Mouse (Mus musculus): ENCODE results near the gene Kcnd3.

The Kcnd3 gene

DNA sequence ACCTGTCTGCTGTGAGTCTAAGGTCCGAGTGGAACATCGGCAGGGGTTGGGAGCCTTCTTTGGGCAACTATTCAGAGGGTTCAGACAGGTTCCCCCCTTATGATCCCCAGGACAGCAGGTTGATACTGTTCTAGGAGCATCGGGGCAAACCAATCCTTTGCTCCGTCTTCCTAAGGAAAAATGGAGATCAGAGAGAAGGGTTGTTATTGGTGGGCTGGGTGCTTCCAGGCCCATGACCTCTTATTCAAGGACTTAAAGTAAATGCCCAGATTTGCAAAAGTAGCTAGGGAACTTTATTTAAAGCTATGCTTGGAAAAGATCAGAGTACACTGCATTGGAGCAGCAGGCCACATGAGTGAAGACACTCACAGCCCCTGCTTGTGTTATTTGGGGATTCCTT is 69.5 kb downstream of the Kcnd3 start:
- in situ Hi-C loops (cut with MseI, MboI): no loop called here

DNA sequence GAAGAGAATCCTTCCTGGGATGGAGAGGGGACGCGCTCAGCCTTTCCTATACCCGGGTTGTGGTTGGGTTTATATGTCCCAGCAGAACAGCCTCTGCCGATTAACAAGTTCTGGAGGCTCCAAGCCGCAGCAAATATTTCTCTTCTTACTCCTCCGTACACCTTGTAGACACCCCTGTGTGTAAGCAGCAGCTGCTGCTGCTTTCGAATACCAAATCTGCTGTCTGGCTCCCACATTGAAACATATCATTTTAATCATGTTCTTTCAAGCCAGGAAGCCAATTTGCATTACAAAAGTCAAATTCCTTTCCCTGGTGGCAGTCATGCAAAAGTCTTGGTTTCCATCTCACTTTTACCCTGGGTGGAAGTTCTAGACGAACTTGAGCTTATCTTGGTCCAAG is 76.7 kb downstream of the Kcnd3 start:
- in situ Hi-C loops (cut with MseI, MboI): no loop called here

DNA sequence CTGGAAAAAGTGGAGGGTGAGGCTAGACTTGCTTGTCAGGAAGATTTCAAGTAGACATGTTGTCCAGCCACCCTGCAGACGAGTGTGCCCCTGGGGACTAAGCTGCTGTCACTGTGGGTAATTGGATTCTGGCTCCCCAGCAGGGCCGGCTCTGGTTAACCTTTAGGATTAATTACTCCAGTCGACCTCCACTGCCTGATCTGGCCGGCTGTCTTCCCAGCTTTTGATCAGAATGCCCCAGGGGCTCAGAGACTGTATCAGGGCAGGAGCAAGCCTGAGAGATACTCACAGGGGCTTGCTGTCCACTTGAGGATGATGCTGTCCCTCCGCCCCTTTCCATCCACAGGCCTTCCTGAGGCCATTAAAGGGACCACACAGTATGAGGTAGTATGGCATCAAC is 77.6 kb downstream of the Kcnd3 start:
- in situ Hi-C loops (cut with MseI, MboI): no loop called here

DNA sequence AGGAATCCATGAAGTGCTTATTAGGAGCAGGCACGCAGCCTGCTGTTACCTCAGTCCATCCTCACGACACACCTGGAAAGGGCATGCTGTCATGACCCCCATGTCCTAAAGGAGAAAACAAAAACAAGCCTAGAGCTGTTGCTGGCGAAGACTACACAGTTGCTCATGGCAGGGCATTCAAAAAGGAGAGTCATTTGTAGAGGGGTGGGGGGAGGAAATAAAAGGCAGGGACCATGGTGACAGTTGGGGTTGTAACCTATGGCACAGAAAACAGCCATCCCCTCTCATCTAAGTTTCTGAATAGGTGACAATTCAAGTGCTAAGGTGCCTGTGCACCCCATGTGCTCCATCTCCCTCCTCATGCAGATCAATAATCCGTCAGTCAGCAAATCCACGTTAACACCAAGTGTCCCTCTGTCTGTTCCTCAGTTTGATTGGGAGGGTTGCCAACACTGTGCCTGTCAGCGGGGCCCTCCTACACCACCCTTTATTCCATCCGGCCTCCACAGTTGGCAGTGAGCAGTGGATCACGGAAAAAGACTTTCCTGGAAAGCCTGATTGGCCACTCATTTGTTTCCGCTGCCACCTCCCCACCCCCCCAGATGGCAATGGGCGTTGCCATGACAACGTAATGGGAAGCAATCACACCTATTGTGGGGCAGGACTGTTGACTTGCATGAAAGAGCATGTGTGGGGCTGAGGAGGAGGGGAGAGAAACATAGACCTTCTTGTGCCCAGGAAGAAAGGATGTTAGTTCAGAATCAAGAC is 78.4 kb downstream of the Kcnd3 start:
- in situ Hi-C loops (cut with MseI, MboI): no loop called here

DNA sequence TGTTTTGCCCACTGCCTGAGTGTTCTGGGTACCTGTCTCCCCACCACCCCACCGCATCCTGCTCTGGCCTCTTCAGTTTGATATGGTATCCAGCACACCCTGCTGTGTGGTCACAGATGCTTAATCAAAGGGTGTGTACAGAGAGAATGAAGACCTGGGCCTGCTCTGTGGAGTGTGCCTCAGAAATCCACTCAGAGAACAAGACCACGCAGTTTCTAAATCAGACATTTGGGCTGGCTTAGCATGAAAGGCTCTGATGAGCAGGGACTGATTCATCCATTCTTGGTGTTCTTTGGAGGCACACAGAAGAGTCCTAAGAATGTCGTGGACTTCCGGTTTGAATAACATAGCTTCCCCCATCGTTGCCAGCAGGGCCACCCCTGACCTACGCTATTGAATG is 86.3 kb downstream of the Kcnd3 start:
- in situ Hi-C loops (cut with MseI, MboI): no loop called here

DNA sequence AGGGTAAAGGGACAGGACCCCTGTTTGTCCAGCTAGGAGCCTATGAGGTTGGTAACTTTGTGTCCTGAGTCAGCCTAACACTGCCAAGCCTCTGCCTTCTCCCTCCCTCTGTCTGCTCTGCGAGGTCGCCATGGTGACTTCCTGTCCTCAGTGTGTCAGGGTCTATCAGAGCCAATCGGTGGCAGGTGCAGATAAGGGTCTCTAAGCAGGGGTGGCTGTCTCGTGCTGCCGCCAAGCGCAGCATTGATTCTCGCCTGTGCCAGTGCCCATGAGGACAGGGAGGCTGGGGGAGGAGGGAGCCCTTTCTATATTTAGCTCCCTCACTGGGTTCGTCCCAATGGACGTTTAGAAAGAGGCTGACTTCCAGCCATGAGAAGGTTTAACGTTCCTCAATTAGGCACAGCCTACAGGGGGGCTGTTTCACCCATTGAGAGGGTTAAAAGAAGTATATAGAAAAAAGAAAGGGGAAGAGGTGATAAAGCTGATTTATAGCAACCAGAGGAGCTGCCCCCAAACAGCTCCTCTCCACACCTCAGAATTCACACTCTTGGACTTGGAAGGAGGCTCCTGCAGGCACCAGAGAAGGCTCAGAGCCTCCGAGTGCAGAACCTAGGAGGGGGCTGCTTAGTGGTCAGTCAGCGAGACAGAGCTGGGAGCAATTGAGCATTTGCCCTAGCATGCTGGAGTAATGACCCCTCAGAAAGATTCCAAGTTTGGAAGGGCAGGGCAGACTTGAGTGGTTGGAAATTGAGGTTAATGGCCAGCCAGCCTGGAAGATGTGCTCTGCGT is 86.9 kb downstream of the Kcnd3 start:
- in situ Hi-C loops (cut with MseI, MboI): no loop called here

DNA sequence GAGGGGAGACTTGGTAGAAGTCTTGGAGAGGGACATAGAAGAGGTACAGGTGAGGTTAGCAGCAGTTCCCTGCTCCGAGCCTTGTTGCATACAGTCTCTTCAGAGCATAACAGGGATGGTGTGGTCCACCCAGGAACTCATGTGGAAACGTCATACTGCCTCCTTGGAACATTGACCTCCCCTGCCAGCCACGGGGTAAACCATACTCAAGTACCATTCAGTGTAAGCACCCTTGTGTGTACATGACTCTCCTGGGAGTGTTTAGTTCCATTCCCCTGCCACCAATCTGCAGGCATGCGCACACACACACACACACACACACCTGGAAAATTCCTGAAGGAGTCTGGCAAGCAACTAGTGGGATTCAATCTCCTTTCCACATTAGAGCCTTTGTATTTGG is 90.6 kb downstream of the Kcnd3 start:
- in situ Hi-C loops (cut with MseI, MboI): no loop called here

DNA sequence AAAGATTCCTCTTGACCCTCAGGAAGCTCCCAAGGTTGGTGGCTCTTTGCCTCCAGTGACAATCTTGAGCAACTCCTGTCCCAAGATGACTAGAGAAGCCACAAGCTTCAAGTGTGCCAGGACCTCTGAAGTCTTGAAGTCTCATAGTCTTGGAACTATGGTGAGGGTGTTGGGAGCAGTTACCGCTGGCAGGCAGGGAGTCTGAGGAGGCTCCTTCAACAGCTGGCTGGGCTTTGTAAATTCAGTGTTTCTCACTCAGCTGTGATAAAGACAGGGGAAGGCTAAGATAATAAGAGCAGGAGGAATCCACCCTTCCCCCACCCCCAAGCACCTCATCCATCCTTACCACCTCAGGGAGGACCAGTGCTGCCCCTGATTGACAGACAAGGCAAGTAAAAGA is 92.0 kb downstream of the Kcnd3 start:
- in situ Hi-C loops (cut with MseI, MboI): no loop called here

DNA sequence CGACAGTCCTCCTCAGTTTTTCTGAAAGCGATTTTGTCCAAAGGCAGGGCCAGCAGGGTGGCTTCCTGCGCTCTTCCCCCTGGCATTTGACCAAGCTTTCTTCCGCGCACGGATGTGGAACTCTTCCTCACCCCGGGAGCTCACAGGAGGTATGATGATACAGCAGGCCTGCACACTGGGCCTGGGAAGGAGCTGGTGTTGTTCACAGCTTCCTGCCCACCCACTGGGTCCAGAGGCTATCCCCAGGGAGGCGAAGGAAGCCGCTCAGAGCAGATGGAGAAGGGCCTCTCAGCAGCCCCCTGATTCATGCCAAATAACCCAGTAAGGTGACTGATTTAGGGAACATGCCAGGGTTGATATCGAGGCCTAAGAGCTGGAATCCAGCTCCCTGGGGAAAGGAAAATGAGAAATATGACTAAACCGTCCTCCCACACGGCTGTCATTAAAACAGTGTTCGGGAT is 94.5 kb downstream of the Kcnd3 start:
- in situ Hi-C loops (cut with MseI, MboI): no loop called here

DNA sequence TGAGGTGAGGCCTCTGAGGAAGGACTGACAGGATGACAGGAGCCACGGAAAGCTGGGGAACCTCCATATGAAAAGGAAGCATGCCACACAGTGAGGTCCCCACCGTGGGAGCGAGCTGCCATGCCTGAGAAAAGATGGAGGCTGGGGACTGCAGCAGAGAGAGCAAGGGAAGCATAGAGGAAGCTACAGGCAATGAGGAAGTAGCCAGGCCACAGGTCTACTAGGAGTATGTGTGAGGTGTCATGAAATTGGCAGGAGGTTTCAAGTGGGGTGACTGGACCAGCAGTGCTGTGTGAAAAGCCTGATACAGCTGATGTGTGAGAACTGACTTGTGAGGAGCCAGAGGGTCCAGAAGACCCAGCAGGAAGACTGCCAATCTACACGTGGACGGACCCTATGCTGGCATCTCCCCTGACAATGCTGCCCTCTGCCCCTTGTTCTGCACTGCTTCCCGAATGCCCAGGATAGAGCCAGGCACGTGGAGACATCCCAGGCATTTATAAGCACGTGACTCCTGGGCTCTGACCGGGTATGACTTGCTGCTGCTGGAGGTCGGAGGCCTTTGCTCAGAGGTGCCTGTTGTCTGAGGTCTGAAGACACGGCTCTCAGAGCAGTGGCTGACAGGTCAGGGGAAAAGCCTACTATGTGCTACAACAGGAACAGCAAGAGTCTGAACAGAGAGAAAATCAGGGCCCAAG is 96.1 kb downstream of the Kcnd3 start:
- in situ Hi-C loops (cut with MseI, MboI): no loop called here

DNA sequence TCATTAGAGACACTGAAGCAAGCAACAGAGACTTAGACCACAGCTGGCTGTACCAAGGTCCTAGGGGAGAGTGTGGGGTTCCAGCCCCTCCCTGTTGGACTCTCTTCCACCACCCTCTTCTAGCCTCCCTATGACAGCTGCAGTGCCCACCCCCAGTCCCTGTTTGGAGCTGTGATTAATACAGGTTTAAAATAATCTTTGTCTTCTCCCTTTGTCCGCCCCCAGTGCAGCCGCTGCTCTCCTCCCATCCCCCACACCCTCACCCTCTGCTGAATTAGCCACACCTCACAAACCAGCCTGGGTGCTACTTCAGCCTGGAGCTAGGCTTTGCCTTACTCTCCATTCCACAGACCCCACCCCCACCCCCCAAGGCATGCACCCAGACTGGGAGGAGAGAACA is 107.3 kb downstream of the Kcnd3 start:
- in situ Hi-C loops (cut with MseI, MboI): no loop called here

DNA sequence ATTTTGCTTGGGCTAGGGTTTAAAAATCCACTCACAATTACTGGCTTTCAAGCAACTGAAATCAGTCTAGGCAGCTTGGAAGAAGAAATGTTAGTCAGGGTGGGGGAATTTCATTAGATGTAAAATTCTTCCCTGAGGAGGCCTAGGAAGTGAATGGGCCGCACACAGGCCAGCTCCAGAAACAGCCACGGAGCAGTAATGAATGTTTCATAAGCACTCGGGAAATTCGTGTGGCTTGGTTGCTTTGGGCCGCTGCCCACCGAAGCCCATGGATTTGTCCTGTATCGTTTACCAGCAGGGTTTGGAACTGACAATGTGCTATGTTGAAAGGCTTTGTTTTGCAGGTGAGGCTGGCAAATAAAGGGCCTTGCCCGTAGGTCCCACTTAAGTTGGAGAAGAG is 114.8 kb downstream of the Kcnd3 start:
- in situ Hi-C loops (cut with MseI, MboI): no loop called here

DNA sequence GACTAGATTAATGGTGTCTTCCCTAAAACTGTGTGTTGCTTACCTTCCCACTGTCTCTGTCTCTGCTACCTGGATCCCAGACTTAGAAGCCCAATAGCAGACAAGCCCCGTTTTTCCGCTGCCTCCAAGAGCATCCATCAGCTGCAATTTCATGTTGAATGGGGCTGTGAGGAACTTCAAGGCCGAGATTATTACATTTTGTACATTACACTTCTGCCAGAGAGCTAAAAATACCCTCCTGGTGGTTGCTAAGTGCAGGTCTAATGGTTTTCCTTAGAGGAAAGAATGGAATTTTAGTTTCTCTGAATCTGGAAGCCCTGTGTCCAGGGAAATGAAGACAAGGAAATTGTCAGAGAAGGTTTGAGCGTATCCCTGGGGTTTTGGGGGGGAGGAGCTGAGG is 115.3 kb downstream of the Kcnd3 start:
- in situ Hi-C loops (cut with MseI, MboI): no loop called here

DNA sequence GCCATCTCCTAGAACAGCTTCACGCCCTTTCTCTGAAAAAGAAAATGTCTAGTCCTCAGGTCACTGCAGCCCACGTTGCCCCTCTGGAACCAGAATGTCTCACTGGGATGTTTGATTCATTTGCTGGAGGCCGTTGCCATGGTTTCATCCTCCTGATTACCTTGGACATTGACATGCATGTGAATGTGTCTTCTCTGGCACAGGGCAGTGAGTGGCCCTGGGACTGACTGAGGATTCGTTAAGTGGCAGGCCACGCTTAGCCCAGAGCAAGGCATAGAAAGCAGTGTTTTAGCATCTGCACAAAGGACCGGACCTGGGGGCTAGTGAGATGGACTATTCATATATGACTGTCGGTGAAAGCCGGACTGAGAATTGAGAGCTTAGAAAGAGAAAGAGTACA is 116.3 kb downstream of the Kcnd3 start:
- in situ Hi-C loops (cut with MseI, MboI): no loop called here

DNA sequence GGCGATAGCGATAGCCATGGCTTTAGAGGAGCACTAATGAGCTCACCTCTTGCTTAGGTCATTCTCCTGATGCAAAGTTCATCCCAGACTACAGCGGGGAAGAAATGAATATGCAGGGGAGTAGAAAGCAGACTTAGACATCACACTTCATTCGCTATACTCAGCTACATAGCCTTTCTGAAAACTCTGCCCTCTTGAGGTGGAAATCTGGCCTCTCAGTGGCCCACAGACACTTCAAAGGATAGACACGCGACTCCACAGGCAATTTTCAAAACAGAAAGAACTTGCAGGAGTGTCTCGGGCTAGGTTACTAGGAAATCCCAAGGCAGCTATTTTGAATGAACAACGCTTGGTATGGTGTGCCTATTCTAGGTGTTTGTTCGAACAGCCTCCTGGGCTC is 116.7 kb downstream of the Kcnd3 start:
- in situ Hi-C loops (cut with MseI, MboI): no loop called here

DNA sequence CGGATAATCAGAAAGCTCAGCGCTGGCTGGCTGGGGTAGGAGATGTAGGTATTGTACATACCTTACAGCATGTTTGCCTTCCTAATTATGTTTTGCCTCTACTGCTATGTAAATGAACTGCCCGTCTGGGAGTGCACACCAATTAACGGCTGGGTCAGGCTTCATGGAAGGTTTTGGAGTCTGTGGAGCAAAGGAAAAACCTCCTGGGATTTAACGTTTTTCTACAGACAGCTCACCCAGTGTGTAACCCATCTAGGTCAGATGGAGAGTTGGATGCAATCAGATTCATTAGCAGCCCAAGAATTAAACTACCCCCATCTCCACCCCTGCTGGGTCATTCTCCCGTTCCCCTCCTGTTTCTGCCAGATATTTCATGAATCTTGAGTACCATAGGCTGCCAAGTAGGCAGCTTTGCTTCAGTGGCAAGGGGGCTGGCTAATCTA is 117.2 kb downstream of the Kcnd3 start:
- in situ Hi-C loops (cut with MseI, MboI): no loop called here

DNA sequence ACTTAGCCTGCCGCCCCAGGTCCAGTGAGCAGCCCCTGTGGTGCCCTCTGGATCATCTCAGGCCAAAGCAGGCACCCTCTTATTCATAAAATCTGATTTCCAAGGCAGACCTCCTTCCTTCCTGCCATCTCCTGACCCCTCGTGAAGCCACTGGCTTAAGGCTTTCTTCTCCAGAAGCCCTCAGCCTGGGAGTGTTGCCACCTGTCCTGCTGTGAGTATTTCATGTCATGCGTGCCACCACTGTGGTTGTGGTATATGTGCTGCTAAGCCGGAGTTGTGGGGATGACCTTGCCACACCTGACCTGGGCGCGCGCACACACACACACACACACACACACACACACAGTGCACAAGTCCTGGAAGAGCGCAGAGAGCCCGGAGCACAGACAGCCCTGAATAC is 117.8 kb downstream of the Kcnd3 start:
- in situ Hi-C loops (cut with MseI, MboI): no loop called here

DNA sequence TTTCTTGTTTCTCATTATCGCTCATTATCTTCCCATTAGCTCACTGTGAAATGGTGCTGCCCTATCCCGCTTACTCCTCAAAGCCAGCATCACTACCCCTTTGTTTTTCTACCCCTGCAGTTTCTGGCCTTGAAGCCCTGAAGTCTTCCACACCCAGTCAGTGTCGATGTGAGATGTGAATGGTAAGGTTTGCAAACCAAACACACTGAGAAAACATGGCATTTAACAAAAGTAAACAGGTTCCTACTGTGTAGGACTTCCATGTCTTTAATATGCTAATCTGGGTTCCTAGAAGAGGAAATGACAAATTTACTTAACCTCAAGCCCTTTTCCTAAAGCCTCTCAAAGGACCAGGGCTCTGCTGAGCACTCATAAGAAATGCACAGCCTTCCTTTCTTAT is 118.7 kb downstream of the Kcnd3 start:
- in situ Hi-C loops (cut with MseI, MboI): no loop called here

DNA sequence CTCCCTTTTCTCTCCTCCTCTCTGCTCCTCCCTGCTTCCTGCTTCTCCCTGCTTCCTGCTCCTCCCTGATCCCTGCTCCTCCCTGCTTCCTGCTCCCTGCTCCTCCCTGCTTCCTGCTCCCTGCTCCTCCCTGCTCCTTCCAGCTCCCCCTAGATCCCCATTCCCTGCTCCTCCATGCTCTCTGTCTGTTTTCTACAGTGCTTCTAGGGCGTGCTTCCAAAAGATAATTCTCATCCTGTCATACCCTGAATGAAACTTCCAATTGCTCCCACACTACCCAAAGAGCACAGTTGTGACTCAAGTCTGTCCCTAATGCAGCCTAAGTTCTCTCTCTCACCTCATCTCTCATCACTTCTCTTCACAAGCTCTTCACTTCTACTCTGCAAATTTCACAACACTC is 119.8 kb downstream of the Kcnd3 start:
- in situ Hi-C loops (cut with MseI, MboI): no loop called here

DNA sequence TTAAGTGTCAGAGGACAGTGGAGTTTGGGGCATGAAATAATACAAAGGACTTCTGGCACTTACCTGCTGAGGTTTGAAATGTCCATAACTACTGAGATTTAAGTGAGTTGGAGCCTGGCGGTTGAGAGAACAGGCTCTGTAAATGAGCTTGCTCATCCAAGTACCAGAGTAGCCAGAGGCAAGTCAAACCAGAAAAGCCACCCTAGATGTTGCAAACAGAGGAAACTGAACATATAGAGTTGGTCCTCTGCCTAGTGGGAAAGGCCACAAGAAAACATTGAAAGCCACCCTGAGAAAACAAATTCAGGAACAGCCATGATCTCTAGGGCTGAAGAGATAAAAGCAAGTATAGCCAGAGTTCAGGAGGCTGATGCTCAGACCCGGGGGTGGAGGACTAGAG is 121.0 kb downstream of the Kcnd3 start:
- in situ Hi-C loops (cut with MseI, MboI): no loop called here

DNA sequence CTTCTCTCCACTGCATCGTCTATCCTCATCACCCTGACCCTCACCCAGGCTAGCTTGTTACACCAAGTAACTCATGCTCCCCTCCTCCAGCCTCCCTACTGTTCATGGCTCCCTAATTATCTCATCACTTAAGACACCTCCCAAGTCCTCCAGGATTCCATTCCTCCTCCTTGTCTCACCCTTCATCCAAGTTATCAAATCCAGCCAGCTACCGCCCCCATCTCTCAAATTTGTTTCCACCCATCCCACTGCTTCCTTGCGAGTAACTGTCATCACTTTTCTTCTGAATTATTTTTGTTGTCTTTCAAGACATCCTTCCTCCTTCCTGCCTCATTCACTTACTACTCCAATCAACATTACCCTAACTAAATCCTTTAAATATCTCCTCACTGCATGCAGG is 126.2 kb downstream of the Kcnd3 start:
- in situ Hi-C loops (cut with MseI, MboI): no loop called here

DNA sequence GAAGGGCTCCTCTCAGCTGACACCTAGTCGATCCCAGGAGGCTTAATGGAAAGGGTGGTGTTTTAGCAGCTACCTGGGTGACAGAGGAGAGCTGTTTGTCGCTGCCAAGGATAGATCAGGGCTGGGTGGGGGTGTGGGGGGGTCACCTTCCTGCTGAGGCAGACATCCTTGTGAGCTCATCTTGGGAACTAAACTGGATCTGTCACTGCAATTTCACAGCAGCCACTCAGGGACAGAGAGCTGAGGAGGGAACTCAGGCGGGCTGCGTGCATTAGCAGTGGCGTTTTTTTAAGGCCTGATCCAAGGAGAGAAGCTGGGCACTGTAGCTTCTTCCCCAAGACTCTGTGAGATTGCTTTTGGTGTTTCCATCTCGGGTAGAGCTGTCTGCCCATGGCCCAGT is 129.0 kb downstream of the Kcnd3 start:
- in situ Hi-C loops (cut with MseI, MboI): no loop called here

DNA sequence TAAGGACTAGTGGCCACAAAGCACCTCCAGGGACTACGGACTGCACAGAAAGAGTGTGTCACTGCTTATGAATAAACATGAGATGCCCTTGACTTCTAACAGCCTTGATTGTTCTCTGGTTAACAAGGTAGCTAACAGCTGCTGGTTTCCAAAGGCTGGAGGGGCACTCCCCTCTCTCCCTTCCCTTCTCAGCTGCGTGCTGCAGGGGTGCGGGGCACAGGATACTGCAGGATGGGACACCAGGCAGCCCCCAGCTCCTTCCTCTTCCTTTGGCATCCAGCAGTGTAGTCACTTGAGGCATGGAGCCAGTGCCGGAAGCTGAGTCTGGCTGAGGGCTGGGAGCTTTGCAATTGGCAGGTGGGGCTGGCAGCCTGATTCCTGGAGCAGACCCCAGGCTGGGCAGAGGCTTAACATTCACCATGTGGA is 133.6 kb downstream of the Kcnd3 start:
- in situ Hi-C loops (cut with MseI, MboI): no loop called here
